Mouse (Mus musculus) kidney, embryonic 16.5 days (tissue): ENCODE measurements around the gene Ahsg. TPM values are rescaled to one million over a fixed set of nuclear protein-coding genes. Genes with fewer than 3 reads are reported as not detected.
A peak's percentile ranks its signal among the peaks of the same experiment; 100 is the strongest.

Source experiments
- ATAC-seq: fragments of 200-750 bp; cut with Nextera tagmentation; 2 replicates; pipeline ENCODE4 v1.8.0; 2017; ENCODE audit warnings: moderate TSS enrichment; ENCODE audit not compliant: low FRiP score, low TSS enrichment
- H3K27ac ChIP-seq: fragments of 300-500 bp; sonication (generic); 2 replicates; pipeline ENCODE4 v1.5.1; 2014; ENCODE audit warnings: low read length
- H3K27me3 ChIP-seq: fragments of 300-500 bp; sonication (generic); 2 replicates; pipeline ENCODE4 v1.6.1; 2014; ENCODE audit warnings: low read length, control low read depth, mixed read lengths; ENCODE audit not compliant: insufficient read depth
- H3K36me3 ChIP-seq: fragments of 300-500 bp; sonication (generic); 2 replicates; pipeline ENCODE4 v1.6.1; 2014; ENCODE audit warnings: low read length, control low read depth, mixed read lengths; ENCODE audit not compliant: insufficient read depth
- H3K4me1 ChIP-seq: fragments of 300-500 bp; sonication (generic); 2 replicates; pipeline ENCODE4 v1.6.1; 2014; ENCODE audit warnings: low read length, control low read depth, mixed read lengths; ENCODE audit not compliant: insufficient read depth
- H3K4me2 ChIP-seq: fragments of 300-500 bp; sonication (generic); replicated peaks from 2 replicates; pipeline ENCODE4 v1.6.1; 2014; ENCODE audit warnings: low read depth, low read length
- H3K4me3 ChIP-seq: fragments of 300-500 bp; sonication (generic); 2 replicates; pipeline ENCODE4 v1.5.1; 2014; ENCODE audit warnings: mild to moderate bottlenecking, low read length
- H3K9ac ChIP-seq: fragments of 300-500 bp; sonication (generic); replicated peaks from 2 replicates; pipeline ENCODE4 v1.6.1; 2014; ENCODE audit warnings: low read length
- H3K9me3 ChIP-seq: fragments of 300-500 bp; sonication (generic); 2 replicates; pipeline ENCODE4 v1.6.1; 2016; ENCODE audit warnings: low read length, control low read depth
- WGBS: fragments of 180-500 bp; shearing (Covaris S2); extraction: QIAGEN DNeasy Blood & Tissue Kit; methylation state at CpG from one replicate; pipeline ENCODE4 v1.1.7; 2014; 5-methylcytosine and 5-hydroxymethylcytosine counted together
- polyA plus RNA-seq: library from polyadenylated mRNA; unstranded; fragments of >200 nt; fragmentation: Nextera tagmentation; extraction: Ambion mirVana; gene quantifications from 2 replicates; pipeline ENCODE4 v1.2.1, GENCODE M21; 2015

Gene Ahsg
- polyA plus RNA-seq, 1 experiment from 2014 or later, result 12.6 TPM

GRCm38 (mm10) chr16:22883441-22883840, 7.6 kb upstream of the Ahsg start:
- H3K4me1 ChIP-seq, result peaks cover 15% of the 10 kb centered on the region
- WGBS, result 80% methylated on average over 5 of the region's 5 CpGs
- H3K36me3 ChIP-seq, result no peaks in the 10 kb centered on the region
- no peak overlapping the region for H3K9ac ChIP-seq
- no peak overlapping the region for H3K27ac ChIP-seq
- H3K4me3 ChIP-seq, result no peak overlapping the region
- H3K4me2 ChIP-seq, result no peak overlapping the region
- ATAC-seq, result no peak
- H3K9me3 ChIP-seq, result no peaks in the 10 kb centered on the region
- no peaks in the 10 kb centered on the region for H3K27me3 ChIP-seq

- Histone ChIP-seq H3K27me3 (no peaks in the 10 kb centered on the region), H3K4me1 (peaks cover 15% of the 10 kb centered on the region), H3K36me3 (no peaks in the 10 kb centered on the region), H3K9ac (no peak overlapping the region), H3K4me2 (no peak overlapping the region), H3K27ac (no peak overlapping the region), H3K4me3 (no peak overlapping the region), H3K9me3 (no peaks in the 10 kb centered on the region)
- no peak for ATAC-seq
- WGBS, result 4% methylated on average over 4 of the region's 4 CpGs
Observed at GRCm38 (mm10) chr16:22885356-22885755, 5.7 kb upstream of the Ahsg start.

GRCm38 (mm10) chr16:22886726-22887125, 4.4 kb upstream of the Ahsg start:
- H3K4me3 ChIP-seq, result no peak overlapping the region
- H3K36me3 ChIP-seq, result no peaks in the 10 kb centered on the region
- H3K9ac ChIP-seq, result no peak overlapping the region
- ATAC-seq, result no peak
- no peak overlapping the region for H3K4me2 ChIP-seq
- H3K27ac ChIP-seq, result no peak overlapping the region
- WGBS, result 73% methylated on average over 3 of the region's 3 CpGs
- H3K4me1 ChIP-seq, result peaks cover 7% of the 10 kb centered on the region
- no peaks in the 10 kb centered on the region for H3K27me3 ChIP-seq
- H3K9me3 ChIP-seq, result no peaks in the 10 kb centered on the region

- Histone ChIP-seq H3K9me3 (no peaks in the 10 kb centered on the region), H3K4me2 (no peak overlapping the region), H3K27ac (no peak overlapping the region), H3K4me3 (no peak overlapping the region), H3K27me3 (no peaks in the 10 kb centered on the region), H3K36me3 (no peaks in the 10 kb centered on the region), H3K4me1 (peaks cover 7% of the 10 kb centered on the region), H3K9ac (no peak overlapping the region)
- 83% methylated on average over 4 of the region's 4 CpGs for WGBS
- ATAC-seq, result no peak
Observed at GRCm38 (mm10) chr16:22888835-22889234, 2.2 kb upstream of the Ahsg start.

GRCm38 (mm10) chr16:22889716-22890115, 1.4 kb upstream of the Ahsg start:
- no peak for ATAC-seq
- WGBS, result 90% methylated on average over 8 of the region's 8 CpGs

GRCm38 (mm10) chr16:22891733-22892154, 667 bp downstream of the Ahsg start:
- Histone ChIP-seq H3K4me3 (no peak overlapping the region), H3K4me2 (no peak overlapping the region), H3K4me1 (no peaks in the 10 kb centered on the region), H3K9me3 (no peaks in the 10 kb centered on the region), H3K27me3 (no peaks in the 10 kb centered on the region), H3K27ac (no peak overlapping the region), H3K36me3 (no peaks in the 10 kb centered on the region), H3K9ac (no peak overlapping the region)
- no peak for ATAC-seq
- 88% methylated on average over 8 of the region's 8 CpGs for WGBS

More at GRCm38 (mm10) chr16:22889716-22890115, 1.4 kb upstream of the Ahsg start:
- Histone ChIP-seq H3K9me3 (no peaks in the 10 kb centered on the region), H3K4me3 (no peak overlapping the region), H3K4me1 (peaks cover 7% of the 10 kb centered on the region), H3K27ac (no peak overlapping the region), H3K9ac (no peak overlapping the region), H3K4me2 (no peak overlapping the region), H3K27me3 (no peaks in the 10 kb centered on the region), H3K36me3 (no peaks in the 10 kb centered on the region)

GRCm38 (mm10) chr16:22894095-22894494, 3.0 kb downstream of the Ahsg start:
- Histone ChIP-seq H3K9me3 (no peaks in the 10 kb centered on the region), H3K27me3 (no peaks in the 10 kb centered on the region), H3K27ac (no peak overlapping the region), H3K4me2 (no peak overlapping the region), H3K9ac (no peak overlapping the region), H3K36me3 (no peaks in the 10 kb centered on the region), H3K4me1 (no peaks in the 10 kb centered on the region), H3K4me3 (no peak overlapping the region)
- peak; percentile 19; the same call in 1 of the 2 replicates for ATAC-seq
- WGBS, result 75% methylated on average over 8 of the region's 8 CpGs

- H3K4me3 ChIP-seq, result no peak overlapping the region
- ATAC-seq, result no peak
- H3K9ac ChIP-seq, result no peak overlapping the region
- H3K4me1 ChIP-seq, result no peaks in the 10 kb centered on the region
- H3K36me3 ChIP-seq, result no peaks in the 10 kb centered on the region
- H3K9me3 ChIP-seq, result no peaks in the 10 kb centered on the region
- 62% methylated on average over 2 of the region's 2 CpGs for WGBS
- no peaks in the 10 kb centered on the region for H3K27me3 ChIP-seq
- no peak overlapping the region for H3K4me2 ChIP-seq
- H3K27ac ChIP-seq, result no peak overlapping the region
Observed at GRCm38 (mm10) chr16:22896618-22897017, 5.5 kb downstream of the Ahsg start.

- Histone ChIP-seq H3K4me3 (no peak overlapping the region), H3K4me1 (no peaks in the 10 kb centered on the region), H3K9me3 (no peaks in the 10 kb centered on the region), H3K36me3 (no peaks in the 10 kb centered on the region), H3K4me2 (no peak overlapping the region), H3K27me3 (no peaks in the 10 kb centered on the region), H3K27ac (no peak overlapping the region), H3K9ac (no peak overlapping the region)
- ATAC-seq, result no peak
- 40% methylated on average over 5 of the region's 5 CpGs for WGBS
Observed at GRCm38 (mm10) chr16:22899346-22899745, 8.3 kb downstream of the Ahsg start.

GRCm38 (mm10) chr16:22899866-22900570, 8.9 kb downstream of the Ahsg start:
- WGBS, result 74% methylated on average over 10 of the region's 10 CpGs
- Histone ChIP-seq H3K27ac (no peak overlapping the region), H3K36me3 (no peaks in the 10 kb centered on the region), H3K9ac (no peak overlapping the region), H3K4me1 (no peaks in the 10 kb centered on the region), H3K9me3 (no peaks in the 10 kb centered on the region), H3K4me2 (no peak overlapping the region), H3K4me3 (no peak overlapping the region), H3K27me3 (no peaks in the 10 kb centered on the region)
- no peak for ATAC-seq
